Mouse (Mus musculus) mesoderm, embryonic 11.5 days (tissue): ENCODE measurements around the gene Asb6.

ENCODE experiments used
- DNase-seq: peaks from one replicate; pipeline ENCODE4 v3.0.0-alpha.2; 2012; ENCODE audit warnings: low read depth, low spot score

The Asb6 gene

DNA sequence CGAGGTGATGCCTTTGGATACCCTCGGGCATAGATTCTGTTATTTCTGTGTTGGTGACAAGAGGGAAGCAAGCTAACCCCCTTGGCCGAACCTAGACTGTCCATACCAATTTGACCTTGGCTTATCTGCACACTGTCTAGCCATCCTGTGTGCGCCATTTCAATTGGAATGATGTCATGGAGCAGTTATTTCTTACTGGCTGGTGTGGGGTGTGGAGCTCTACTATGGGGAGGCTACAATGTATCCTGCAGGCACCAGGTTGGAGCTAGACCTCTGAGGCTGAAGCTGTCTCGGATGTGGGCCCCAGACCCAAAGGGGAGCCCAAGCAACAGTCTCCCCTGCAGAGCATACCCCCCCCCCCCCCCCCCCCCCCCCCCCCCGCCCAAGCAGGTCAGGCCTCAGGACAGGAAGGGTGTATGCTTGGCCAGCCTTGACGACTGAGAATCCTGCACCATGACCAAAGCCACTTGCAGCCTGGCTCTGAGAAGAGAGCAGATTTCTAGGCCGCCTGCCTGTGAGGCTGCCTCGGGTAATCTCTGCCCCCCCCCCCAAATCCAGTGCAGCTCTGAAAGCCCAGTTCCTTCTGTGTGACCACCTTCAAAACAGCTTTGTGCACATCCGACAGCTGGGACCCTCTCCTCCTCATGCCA is 4.4 kb upstream of the Asb6 start, which contains the start of gene Prrx2:
Gene Prrx2, plus strand, starts transcription at position 600 of the 650 bp plus-strand sequence.
- no peak for DNase-seq

DNA sequence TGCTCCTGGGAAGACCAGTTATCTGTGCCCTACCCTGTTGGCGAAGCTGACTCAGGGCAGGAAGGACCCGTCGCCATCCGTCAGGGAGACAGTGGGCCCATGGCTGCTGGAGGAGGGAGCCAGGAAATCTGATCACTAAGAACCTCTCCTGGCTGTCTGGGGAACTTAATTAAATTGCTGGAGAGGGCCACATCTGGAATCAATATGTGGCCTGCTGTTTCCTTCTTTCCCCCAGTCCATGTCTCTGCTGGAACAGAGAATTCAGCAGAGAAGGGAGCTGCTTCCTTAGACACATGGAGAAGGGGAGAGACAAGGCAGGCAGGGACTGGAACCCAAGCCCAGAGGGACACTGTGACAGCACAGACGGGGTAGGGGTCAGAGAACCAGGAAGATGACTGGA is 3.5 kb upstream of the Asb6 start:
- DNase-seq = peak; percentile 73

DNA sequence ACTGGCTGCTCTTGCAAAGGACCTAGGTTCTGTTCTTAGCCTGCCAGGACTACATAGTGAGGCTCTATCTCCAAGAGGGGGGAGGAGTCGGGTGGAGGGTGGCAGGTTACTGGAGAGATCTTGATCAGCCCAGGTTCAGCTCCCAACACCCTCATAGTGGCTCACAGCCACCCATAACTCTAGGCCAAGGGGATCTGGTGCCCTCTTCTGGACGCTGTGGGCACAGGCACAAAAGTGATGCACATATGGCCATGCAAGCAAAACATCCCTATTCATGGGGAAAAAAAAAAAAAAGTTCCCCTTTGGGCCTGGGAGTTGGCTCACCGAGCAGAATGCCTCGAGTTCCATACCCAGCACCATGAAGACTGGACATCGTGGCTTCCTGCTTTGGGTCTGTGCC is 818 bp downstream of the Asb6 start:
- DNase-seq = no peak

GRCm38 (mm10) chr2:30827749-30828475 is 2.2 kb downstream of the Asb6 start:
- DNase-seq = peak; percentile 97

- peak; percentile 54 for DNase-seq
These were observed 3.0 kb downstream of the Asb6 start for GRCm38 (mm10) chr2:30826825-30827748.

DNA sequence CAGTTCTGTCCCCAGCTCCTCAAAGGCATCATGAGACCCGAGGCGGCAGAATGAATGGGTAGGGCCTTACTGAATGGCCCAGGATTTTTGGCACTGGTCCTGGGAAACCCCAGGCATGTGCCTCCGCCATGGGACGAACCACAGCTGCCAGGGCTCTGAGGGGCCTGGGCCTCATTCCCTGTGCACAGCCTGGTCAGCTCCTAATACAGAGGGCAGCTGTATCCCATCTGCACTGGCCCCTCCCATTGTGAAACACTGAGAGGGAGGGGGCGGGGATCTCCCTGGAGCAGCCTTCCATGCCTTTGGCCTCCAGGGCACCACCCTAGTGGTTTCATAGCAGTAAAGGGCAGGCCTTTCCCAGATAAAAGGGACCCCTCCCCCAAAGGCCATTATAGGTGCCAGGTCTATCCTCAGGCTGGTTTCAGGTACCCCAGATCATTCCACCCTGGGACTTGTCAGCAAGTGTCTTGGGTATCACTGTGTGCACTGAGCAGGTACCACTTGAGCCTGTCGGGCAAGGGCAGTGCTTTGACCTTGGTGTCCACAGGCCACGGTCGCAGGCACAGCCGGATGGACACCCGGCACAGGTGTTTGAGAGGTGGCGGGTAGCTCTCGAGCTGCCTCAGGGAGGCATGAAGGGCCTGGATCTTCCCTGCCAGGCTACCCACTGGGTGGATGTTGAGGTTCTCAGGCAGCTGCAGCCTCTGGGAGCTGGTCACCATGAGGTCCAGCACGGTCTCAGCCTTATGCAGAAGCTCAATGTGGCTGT is 6.6 kb downstream of the Asb6 start:
- no peak for DNase-seq

DNA sequence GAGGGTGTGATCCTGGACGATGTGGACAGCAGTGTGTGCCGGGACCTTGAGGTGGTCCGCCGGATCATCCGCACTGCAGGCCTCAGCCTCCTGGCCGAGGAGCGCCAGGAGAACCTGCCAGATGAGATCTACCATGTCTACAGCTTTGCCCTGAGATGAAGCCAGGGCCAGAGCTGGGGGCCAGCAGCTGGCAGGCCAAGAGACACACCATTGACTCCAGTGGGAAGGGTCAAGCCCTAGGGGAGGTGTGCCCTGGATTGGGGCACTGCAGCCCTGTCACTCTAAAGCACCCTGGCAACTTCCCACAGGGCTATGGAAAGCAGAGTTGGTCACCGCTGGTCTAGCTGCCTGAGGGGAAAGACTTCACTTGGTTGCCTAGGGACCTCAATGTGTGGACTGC is 7.7 kb downstream of the Asb6 start:
- no peak for DNase-seq

- no peak for DNase-seq
These were observed 9.1 kb downstream of the Asb6 start for GRCm38 (mm10) chr2:30821073-30821472.

DNA sequence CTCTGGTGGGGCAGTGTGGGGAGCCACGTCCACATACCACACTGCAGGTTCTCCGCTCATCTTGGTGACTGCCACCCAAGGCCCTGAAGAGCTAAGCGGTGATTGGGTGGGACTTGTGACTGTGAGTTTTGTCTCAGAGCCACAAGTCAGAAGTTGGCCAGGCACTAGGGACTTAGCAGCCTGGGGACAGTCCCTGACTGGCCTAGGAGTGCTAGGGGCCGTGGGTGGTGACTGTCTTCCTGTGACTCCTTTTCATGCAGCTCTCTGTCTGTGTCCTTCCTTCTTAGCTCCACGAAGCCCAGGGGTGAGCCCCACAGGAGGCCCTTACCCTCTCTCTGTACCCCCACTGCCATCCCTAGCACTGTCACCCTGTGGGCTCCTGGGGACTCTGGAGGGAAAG is 10.3 kb downstream of the Asb6 start:
- DNase-seq = no peak

DNA sequence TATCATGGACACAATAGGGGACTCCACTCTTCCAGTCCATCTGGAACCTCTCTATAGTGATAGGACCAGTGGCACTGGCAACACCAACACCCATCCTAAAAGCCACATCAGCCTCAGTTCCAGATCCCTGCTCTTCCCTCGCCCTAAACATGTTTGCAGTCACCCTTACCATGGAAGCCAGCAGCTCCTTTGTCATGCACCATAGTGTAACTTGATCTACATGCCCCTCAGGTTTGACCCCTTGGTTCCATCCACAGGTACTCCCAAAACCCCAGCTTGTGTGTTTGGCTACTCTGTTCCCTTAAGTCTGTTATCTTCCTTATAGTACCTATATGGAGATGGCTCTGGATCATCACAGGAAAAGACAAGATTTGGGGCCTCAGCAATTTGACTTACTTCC is 13.8 kb downstream of the Asb6 start:
- no peak for DNase-seq

DNA sequence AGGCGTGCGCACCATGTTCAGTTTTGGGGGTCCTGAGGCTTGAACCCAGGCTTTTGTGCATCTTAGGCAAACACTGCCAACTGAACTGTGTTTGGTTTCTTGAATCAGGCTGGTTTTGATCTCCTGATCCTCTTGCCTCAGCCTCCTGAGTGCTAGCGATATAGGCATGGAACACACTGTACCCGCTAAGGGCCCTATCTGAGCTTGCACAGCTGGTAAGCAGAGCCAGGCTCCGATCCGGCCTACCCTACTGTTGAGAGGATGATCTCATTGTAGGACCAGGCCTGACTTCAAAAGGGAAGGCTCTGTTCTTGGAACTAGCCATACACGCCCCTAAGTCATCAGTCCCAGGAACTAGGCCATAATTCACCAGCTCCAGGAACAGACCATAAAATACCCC is 19.6 kb downstream of the Asb6 start:
- DNase-seq = no peak

DNA sequence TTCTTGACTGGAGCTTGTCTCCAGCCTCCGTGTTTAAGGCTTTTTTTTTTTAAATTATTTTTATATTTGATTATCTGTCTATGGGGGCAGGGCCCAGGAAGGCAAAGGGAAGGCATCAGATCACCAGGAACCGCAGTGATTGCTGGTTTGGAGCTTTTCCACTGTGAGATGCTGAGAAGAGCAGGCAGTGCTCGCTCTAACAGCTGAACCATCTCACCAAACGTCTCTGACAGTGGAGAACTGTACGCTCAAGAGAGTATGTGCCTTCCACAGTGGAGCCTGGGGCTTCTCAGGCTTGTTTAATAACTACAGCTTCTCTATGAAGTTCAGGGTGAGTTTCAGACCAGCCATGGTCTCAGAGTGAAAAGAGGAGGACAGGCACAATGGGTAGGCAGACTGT is 20.6 kb downstream of the Asb6 start:
- DNase-seq = no peak

GRCm38 (mm10) chr2:30808296-30808655 is 21.9 kb downstream of the Asb6 start:
- no peak for DNase-seq

DNA sequence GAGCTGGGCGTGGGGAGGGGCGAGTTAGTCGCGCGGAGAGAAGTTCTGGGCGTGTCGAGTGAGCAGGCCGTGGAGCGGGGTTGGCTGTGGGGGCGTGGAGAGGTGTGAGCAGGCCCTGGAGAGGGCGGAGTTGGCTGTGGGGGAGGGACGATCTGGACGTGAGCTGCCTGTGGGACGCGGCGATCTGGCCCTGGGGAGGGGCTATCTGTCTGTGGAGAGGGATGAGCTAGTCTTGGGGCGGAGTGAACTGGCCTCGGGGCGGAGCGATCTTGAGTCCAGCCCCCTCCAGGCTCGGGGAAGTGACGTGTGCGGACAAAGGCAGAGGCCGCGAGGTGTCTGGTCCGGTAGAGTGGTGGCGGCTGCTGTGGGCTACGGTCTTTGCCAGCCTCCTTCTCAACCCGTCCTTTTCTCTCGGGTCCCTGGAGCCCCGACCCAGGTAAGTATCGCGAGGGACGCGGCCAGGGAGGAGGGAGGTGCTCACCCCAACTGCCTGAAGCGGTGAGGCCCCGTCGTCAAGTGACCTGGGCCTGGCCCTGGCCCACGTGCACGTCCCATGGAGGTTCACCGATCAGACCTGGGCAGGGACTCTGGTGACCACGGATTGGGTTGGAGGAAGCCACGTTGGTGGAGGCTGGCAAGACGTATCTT is 22.4 kb downstream of the Asb6 start, which contains the start of gene Ntmt1:
Gene Ntmt1, plus strand, starts transcription at position 179 of the 648 bp plus-strand sequence.
- DNase-seq = peak; percentile 100

DNA sequence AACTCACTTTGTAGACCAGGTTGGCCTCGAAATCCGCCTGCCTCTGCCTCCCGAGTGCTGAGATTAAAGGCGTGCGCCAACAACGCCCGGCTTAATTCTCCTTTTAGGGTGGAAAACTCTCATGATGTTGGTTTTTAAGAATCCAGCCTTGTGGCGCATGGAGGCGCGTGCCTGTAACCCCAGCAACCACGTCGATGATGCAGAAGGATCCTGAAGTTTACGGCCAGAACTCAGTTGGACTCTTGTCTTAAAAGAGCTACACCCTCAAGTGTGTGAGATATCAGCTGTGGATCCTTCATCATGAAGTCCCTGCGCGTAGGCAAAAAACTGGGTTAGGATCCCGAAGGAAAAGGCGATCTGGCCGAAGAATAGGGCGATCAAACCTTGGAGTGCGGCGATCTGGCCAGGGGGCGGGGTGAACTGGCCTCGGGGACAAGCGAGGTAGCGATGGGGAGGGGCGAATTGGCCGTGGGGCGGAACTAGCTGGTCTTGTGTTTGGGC is 22.9 kb downstream of the Asb6 start:
- DNase-seq = no peak

DNA sequence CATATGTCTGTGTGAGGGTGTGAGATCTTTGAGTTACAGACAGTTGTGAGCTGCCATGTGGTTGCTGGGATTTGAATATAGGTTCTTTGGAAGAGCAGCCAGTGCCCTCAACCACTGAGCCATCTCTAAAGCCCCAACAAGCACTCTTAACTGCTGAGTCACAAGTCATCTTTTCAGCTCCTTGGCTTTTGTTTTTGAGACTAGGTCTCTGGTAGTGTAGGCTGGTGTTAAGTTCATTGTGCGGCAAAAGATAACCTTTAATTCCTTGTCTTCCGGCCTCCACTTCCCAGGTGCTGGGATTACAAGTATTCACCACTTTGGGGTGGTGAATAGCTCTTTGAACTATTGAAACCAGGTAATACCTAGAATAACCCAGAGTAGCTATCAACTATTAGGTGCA is 24.1 kb downstream of the Asb6 start:
- DNase-seq = no peak

- no peak for DNase-seq
These were observed 26.5 kb downstream of the Asb6 start, which contains the start of gene 1700001O22Rik for GRCm38 (mm10) chr2:30803604-30804003. Gene 1700001O22Rik (minus strand): TSS chr2:30803661.

GRCm38 (mm10) chr2:30801067-30801852 is 28.9 kb downstream of the Asb6 start:
- no peak for DNase-seq

GRCm38 (mm10) chr2:30800671-30801066 is 29.5 kb downstream of the Asb6 start:
- DNase-seq = no peak

- no peak for DNase-seq
These were observed 30.7 kb downstream of the Asb6 start for GRCm38 (mm10) chr2:30799456-30799855.
